Mouse (Mus musculus) forebrain, embryonic 10.5 days (tissue): ENCODE data around the gene Olfr516. TPM values are rescaled to one million over a fixed set of nuclear protein-coding genes. Genes with fewer than 3 reads are reported as not detected.
"Not testable (repeated sequence)": the region's sequence is repeated elsewhere in the genome, so short reads cannot be mapped to it uniquely, and the experiment has no call there.

Experiments used
- DNase-seq: peaks from one replicate; pipeline ENCODE4 v3.0.0-alpha.2; 2017; ENCODE audit warnings: low spot score; ENCODE audit errors: extremely low spot score
- H3K27ac ChIP-seq: fragments of 300-500 bp; sonication (generic); 2 replicates; pipeline ENCODE4 v1.5.1; 2016; ENCODE audit warnings: mild to moderate bottlenecking
- H3K27me3 ChIP-seq: fragments of 300-500 bp; sonication (generic); 2 replicates; pipeline ENCODE4 v1.6.1; 2016; ENCODE audit warnings: mild to moderate bottlenecking; ENCODE audit not compliant: poor library complexity, severe bottlenecking
- H3K36me3 ChIP-seq: fragments of 300-500 bp; sonication (generic); replicated peaks from 2 replicates; pipeline ENCODE4 v1.6.1; 2016; ENCODE audit warnings: mild to moderate bottlenecking, moderate library complexity
- H3K4me1 ChIP-seq: fragments of 300-500 bp; sonication (generic); 2 replicates; pipeline ENCODE4 v1.6.1; 2016
- H3K4me3 ChIP-seq: fragments of 300-500 bp; sonication (generic); 2 replicates; pipeline ENCODE4 v1.5.1; 2016; ENCODE audit warnings: mild to moderate bottlenecking, moderate library complexity
- H3K9me3 ChIP-seq: fragments of 300-500 bp; sonication (generic); 2 replicates; pipeline ENCODE4 v1.6.1; 2016; ENCODE audit warnings: mild to moderate bottlenecking, moderate library complexity
- WGBS: fragments of 180-500 bp; shearing (Covaris S2); methylation state at CpG from one replicate; pipeline ENCODE4 v1.1.7; 2016; 5-methylcytosine and 5-hydroxymethylcytosine counted together
- polyA plus RNA-seq: library from polyadenylated mRNA; unstranded; fragments of >200 nt; fragmentation: Nextera tagmentation; extraction: Ambion mirVana; gene quantifications from 2 replicates; pipeline ENCODE4 v1.2.1, GENCODE M21; 2016

The Olfr516 gene
- polyA plus RNA-seq = not detected in 2 replicates

DNA sequence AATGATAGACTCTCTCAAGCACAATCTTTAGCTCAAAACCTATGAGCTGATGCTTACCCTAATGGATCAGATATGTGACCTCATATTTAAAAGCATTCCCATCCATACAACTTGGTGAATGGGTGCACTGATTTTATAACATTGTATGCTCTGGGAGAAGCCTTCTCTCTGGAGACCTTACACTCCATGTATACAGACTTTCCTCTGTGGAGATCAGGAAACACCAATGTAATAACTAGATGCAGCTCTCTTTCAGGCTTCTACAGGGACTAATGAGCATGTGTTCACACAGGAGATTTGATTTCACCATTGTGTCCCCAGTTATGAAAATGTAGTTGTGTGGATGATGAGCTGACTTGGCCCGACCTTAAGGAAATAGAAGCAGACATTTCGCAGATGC lies at the start of gene Olfr516:
Gene Olfr516, minus strand, starts transcription at position 101 of the 400 bp plus-strand sequence.
- 96% methylated on average over 2 of the region's 2 CpGs for WGBS

DNA sequence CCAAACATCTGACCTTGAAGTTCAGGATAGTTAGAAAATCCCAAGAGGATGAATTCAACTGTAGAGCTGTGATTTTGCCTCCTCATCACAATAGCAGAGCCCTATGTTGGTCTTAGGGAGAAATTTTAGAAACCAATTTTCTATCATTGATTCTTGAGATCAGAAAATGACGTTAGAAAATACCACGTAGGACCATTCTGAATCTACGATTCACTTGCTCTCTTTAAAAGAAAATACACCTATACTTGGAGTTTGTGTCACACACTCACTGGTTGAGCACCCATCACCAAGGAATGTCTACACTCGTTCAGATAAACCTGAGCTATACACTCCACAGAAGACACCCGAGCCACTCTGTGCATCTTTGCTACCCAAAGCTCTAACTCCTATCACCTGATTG lies 44.0 kb upstream of the Olfr516 start, which contains the start of gene Olfr519:
Gene Olfr519, minus strand, starts transcription at position 101 of the 400 bp plus-strand sequence.
- H3K9me3 ChIP-seq = no peaks in the 10 kb centered on the region
- no peak for DNase-seq
- H3K4me1 ChIP-seq = no peaks in the 10 kb centered on the region
- H3K27ac ChIP-seq = no peak within 1 kb of the TSS
- H3K36me3 ChIP-seq = no peaks in the 10 kb centered on the region
- WGBS = 92% methylated on average over 5 of the region's 5 CpGs
- H3K4me3 ChIP-seq = no peak within 1 kb of the TSS
- H3K27me3 ChIP-seq = no peaks in the 10 kb centered on the region

More for the DNA sequence above, at the start of gene Olfr516:
- Histone ChIP-seq H3K27ac (no peak within 1 kb of the TSS), H3K27me3 (no peaks in the 10 kb centered on the region), H3K4me3 (no peak within 1 kb of the TSS), H3K4me1 (no peaks in the 10 kb centered on the region), H3K9me3 (no peaks in the 10 kb centered on the region), H3K36me3 (no peaks in the 10 kb centered on the region)
- DNase-seq = no peak

DNA sequence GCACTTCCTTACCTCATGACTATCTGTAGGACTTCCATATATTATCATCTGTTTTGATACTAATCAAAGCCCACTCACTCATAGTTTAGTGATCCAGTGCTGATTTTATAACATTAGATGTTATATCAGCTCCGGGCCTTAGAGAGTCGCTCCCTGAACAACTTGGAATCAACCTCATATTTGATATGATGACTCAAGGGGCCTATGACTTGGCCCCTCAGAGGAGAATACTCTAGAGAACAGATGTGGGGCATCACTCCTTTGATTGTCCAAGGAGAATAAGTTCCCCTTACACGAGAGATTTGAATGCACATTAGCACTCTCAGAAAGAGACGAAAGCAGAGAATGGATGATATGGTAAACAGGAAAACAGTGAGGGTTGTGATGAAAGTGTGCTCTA lies 34.6 kb upstream of the Olfr516 start, which contains the start of gene Olfr518:
Gene Olfr518, minus strand, starts transcription at position 101 of the 400 bp plus-strand sequence.
- 79% methylated on average over 4 of the region's 4 CpGs for WGBS
- no peaks in the 10 kb centered on the region for H3K36me3 ChIP-seq
- H3K4me1 ChIP-seq = no peaks in the 10 kb centered on the region
- no peak within 1 kb of the TSS for H3K4me3 ChIP-seq
- DNase-seq = no peak
- H3K9me3 ChIP-seq = no peaks in the 10 kb centered on the region
- H3K27me3 ChIP-seq = no peaks in the 10 kb centered on the region
- H3K27ac ChIP-seq = no peak within 1 kb of the TSS

DNA sequence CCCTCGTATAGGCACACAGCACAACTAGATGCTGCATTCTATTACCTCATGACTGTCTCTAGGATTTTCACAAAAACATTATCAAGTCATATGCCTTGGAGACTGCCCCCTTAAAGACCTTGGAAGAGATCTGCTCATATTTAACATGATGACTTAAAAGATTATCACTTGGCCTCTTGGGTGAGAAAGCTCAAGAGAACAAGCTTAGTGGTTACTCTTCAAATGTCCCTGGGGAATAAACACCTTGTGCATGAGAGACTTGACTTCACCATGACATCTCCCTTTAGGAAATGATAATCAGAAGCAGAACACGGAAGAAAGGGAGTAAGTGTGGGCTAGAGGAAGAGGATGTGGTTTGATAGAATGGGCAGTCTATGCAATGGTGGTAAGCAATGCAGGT lies 21.9 kb upstream of the Olfr516 start, which contains the start of gene Olfr517:
Gene Olfr517, minus strand, starts transcription at position 101 of the 400 bp plus-strand sequence.
- Histone ChIP-seq H3K27me3 (no peaks in the 10 kb centered on the region), H3K36me3 (no peaks in the 10 kb centered on the region), H3K9me3 (no peaks in the 10 kb centered on the region), H3K4me3 (no peak within 1 kb of the TSS), H3K4me1 (no peaks in the 10 kb centered on the region), H3K27ac (no peak within 1 kb of the TSS)
- 70% methylated on average over 2 of the region's 2 CpGs for WGBS
- DNase-seq = no peak

DNA sequence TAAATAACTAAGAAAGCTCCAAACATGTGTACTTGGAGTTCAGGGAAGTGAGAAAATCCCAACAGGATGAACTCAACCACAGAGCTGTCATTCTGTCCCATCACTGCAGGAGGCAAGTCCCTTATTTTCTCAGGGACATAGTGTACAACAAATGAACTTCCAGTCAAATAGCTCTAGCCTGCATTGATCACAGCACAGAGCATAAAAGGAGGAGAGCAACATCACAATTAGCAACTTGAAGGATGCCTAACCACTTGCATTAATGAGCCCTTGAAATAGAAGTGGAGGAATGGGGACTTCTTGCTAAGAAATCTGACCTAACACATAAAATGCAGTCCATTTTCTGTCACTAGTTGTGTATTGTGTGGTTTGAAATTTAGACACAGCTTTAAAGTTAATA lies 24.4 kb downstream of the Olfr516 start, which contains the start of gene Olfr514:
Gene Olfr514, minus strand, starts transcription at position 101 of the 400 bp plus-strand sequence.
- Histone ChIP-seq H3K9me3 (no peaks in the 10 kb centered on the region), H3K4me3 (no peak within 1 kb of the TSS), H3K4me1 (no peaks in the 10 kb centered on the region), H3K27ac (no peak within 1 kb of the TSS), H3K36me3 (no peaks in the 10 kb centered on the region), H3K27me3 (no peaks in the 10 kb centered on the region)
- DNase-seq = no peak

DNA sequence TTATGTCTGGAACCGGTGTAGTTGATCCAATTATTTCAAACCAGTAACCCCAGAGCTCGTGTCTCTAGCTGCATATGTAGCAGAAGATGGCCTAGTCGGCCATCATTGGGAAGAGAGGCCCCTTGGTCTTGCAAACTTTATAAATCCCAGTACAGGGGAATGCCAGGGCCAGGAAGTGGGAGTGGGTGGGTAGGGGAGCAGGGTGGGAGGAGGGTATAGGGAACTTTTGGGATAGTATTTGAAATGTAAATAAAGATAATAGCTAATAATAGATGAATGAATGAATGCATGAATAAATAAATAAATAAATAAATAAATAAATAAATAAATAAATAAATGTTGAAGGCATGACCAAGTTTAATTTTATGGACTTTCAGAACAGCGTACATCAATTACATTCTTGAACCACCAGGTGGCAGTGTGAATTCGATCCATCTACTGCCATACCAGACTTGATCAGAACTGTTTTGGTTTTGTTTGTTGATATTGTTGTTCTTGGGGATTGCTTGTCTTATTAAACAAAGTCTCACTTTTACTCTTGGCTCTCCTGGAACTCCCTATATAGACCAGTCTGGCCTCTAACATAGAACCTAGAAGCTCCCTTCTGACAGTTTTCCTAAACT lies 35.6 kb downstream of the Olfr516 start:
- 56% methylated on average over 5 of the region's 5 CpGs for WGBS
- H3K36me3 ChIP-seq, H3K27me3 ChIP-seq, H3K27ac ChIP-seq, H3K4me3 ChIP-seq, H3K4me1 ChIP-seq, H3K9me3 ChIP-seq, DNase-seq: not testable (repeated sequence)

DNA sequence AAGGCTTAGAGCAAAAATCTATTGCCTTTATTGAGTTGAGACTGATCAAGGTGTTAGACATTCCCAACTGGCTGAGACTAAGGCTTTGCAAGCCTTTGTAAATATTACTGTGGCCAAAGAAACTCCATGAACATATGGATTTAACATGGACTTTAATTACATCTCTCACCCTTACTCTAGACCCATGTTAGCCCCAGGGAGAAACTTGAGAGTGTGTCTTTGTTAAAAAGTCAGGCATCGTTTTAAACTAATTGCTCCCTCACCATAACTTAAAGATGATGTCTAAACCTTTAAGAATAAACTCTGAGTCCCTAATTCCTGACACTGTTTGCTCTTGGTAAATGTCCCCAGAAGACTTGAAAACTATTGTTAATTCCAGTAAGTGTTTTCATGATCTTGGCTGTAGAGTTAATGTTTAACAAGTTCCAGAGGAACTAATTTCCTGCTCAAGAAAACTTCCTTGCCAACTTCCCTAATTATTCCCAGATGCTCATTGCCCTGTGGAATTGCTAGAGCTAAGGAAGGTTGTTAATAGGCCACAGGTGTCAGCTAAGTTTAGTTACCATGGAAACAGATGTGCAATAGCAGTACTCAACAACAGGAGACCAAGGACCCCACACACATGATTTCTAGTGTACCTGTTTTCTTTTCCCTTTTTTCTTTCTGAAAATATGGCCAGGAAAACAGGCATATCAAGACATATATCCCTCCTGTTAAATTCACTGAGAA lies 53.0 kb downstream of the Olfr516 start:
- no peaks in the 10 kb centered on the region for H3K27me3 ChIP-seq
- H3K9me3 ChIP-seq = no peaks in the 10 kb centered on the region
- WGBS = 38% methylated on average over 1 of the region's 1 CpGs
- H3K4me3 ChIP-seq = no peak overlapping the region
- no peak for DNase-seq
- no peaks in the 10 kb centered on the region for H3K4me1 ChIP-seq
- H3K27ac ChIP-seq = no peak overlapping the region
- H3K36me3 ChIP-seq = no peaks in the 10 kb centered on the region

Other genes with a start within 250 kb of the Olfr516 start
- gene Olfr506, start 239.7 kb downstream of the Olfr516 start, polyA plus RNA-seq = not detected in 2 replicates
- not detected in 2 replicates for gene Olfr507, start 228.7 kb downstream of the Olfr516 start, polyA plus RNA-seq
- not detected in 2 replicates for gene Olfr508, start 220.5 kb downstream of the Olfr516 start, polyA plus RNA-seq
- not detected in 2 replicates for gene Olfr509, start 198.6 kb downstream of the Olfr516 start, polyA plus RNA-seq
- gene Olfr510, start 184.1 kb downstream of the Olfr516 start, polyA plus RNA-seq = not detected in 2 replicates
- gene Olfr512, start 137.2 kb downstream of the Olfr516 start, polyA plus RNA-seq = not detected in 2 replicates
- not detected in 2 replicates for gene Olfr513, start 99.6 kb downstream of the Olfr516 start, polyA plus RNA-seq
- gene Olfr514, start 24.5 kb downstream of the Olfr516 start, polyA plus RNA-seq = not detected in 2 replicates
- gene Olfr517, start 21.9 kb upstream of the Olfr516 start, polyA plus RNA-seq = not detected in 2 replicates
- not detected in 2 replicates for gene Olfr518, start 34.5 kb upstream of the Olfr516 start, polyA plus RNA-seq
- gene Olfr519, start 43.9 kb upstream of the Olfr516 start, polyA plus RNA-seq = not detected in 2 replicates
- gene Nlrp10, start 79.6 kb upstream of the Olfr516 start, polyA plus RNA-seq = 0.04 TPM in 1 of 2 replicates, not detected in the other
- 71.7 and 74.4 TPM in 2 replicates for gene Eif3f, start 83.9 kb upstream of the Olfr516 start, polyA plus RNA-seq
- gene Tub, start 99.8 kb upstream of the Olfr516 start, polyA plus RNA-seq = 5.2 and 5.3 TPM in 2 replicates
- gene Ric3, start 232.8 kb upstream of the Olfr516 start, polyA plus RNA-seq = 17.3 and 18.7 TPM in 2 replicates